Mouse (Mus musculus): ENCODE results near the gene Rnf222. TPM values are rescaled to one million over a fixed set of nuclear protein-coding genes. Genes with fewer than 3 reads are reported as not detected.

Rnf222 gene
- polyA plus RNA-seq, 1 experiment, result 1.1 TPM

- Histone ChIP-seq H3K27me3 (ENCODE audit: control insufficient read depth, insufficient read depth, low read length) (no peaks in the 10 kb centered on the region), H3K27ac (ENCODE audit: control insufficient read depth, insufficient read depth, low read depth, low read length) (0 out of 2 replicates have a peak overlapping the region, but pooled peaks have one; percentile 56), H3K36me3 (ENCODE audit: control insufficient read depth, insufficient read depth, low read length) (no peaks in the 10 kb centered on the region), H3K4me1 (ENCODE audit: control insufficient read depth, insufficient read depth, low read length) (peaks cover 14% of the 10 kb centered on the region), H3K4me3 (ENCODE audit: control insufficient read depth, low read depth, low read length) (peak overlapping the region; percentile 67)
- TF ChIP-seq CTCF (IDR thresholded peaks at IDR 0.05; ENCODE audit: control insufficient read depth, insufficient read depth, insufficient replicate concordance, low read depth, low read length) (no peak), POLR2A (IDR thresholded peaks at IDR 0.05; ENCODE audit: control insufficient read depth, low read depth, low read length) (peak; percentile 54; the same call in 1 of the 2 replicates)
Observed at GRCm38 (mm10) chr11:68939451-68940304, 51.3 kb downstream of the Rnf222 start.

GRCm38 (mm10) chr11:68940516-68940915, 52.2 kb downstream of the Rnf222 start:
- no peaks in the 10 kb centered on the region for H3K27me3 ChIP-seq (ENCODE audit: control insufficient read depth, insufficient read depth, low read length)
- H3K36me3 ChIP-seq (ENCODE audit: control insufficient read depth, insufficient read depth, low read length), result no peaks in the 10 kb centered on the region
- TF ChIP-seq CTCF (IDR thresholded peaks at IDR 0.05; ENCODE audit: control insufficient read depth, insufficient read depth, insufficient replicate concordance, low read depth, low read length) (no peak), POLR2A (IDR thresholded peaks at IDR 0.05; ENCODE audit: control insufficient read depth, low read depth, low read length) (no peak)
- H3K27ac ChIP-seq (ENCODE audit: control insufficient read depth, insufficient read depth, low read depth, low read length), result no peak overlapping the region
- H3K4me3 ChIP-seq (ENCODE audit: control insufficient read depth, low read depth, low read length), result no peak overlapping the region
- H3K4me1 ChIP-seq (ENCODE audit: control insufficient read depth, insufficient read depth, low read length), result peaks cover 14% of the 10 kb centered on the region

GRCm38 (mm10) chr11:68942731-68943130, 54.4 kb downstream of the Rnf222 start:
- Histone ChIP-seq H3K4me1 (ENCODE audit: control insufficient read depth, insufficient read depth, low read length) (peaks cover 18% of the 10 kb centered on the region), H3K4me3 (ENCODE audit: control insufficient read depth, low read depth, low read length) (peak overlapping the region; percentile 84), H3K27me3 (ENCODE audit: control insufficient read depth, insufficient read depth, low read length) (no peaks in the 10 kb centered on the region), H3K36me3 (ENCODE audit: control insufficient read depth, insufficient read depth, low read length) (no peaks in the 10 kb centered on the region), H3K27ac (ENCODE audit: control insufficient read depth, insufficient read depth, low read depth, low read length) (no peak overlapping the region)
- TF ChIP-seq POLR2A (IDR thresholded peaks at IDR 0.05; ENCODE audit: control insufficient read depth, low read depth, low read length) (no peak), CTCF (IDR thresholded peaks at IDR 0.05; ENCODE audit: control insufficient read depth, insufficient read depth, insufficient replicate concordance, low read depth, low read length) (no peak)

GRCm38 (mm10) chr11:68945245-68945644, 56.9 kb downstream of the Rnf222 start:
- Histone ChIP-seq H3K27ac (ENCODE audit: control insufficient read depth, insufficient read depth, low read depth, low read length) (no peak overlapping the region), H3K4me1 (ENCODE audit: control insufficient read depth, insufficient read depth, low read length) (peaks cover 16% of the 10 kb centered on the region), H3K4me3 (ENCODE audit: control insufficient read depth, low read depth, low read length) (no peak overlapping the region), H3K27me3 (ENCODE audit: control insufficient read depth, insufficient read depth, low read length) (no peaks in the 10 kb centered on the region), H3K36me3 (ENCODE audit: control insufficient read depth, insufficient read depth, low read length) (no peaks in the 10 kb centered on the region)
- TF ChIP-seq CTCF (IDR thresholded peaks at IDR 0.05; ENCODE audit: control insufficient read depth, insufficient read depth, insufficient replicate concordance, low read depth, low read length), result no peak
- no peak for TF ChIP-seq POLR2A (IDR thresholded peaks at IDR 0.05; ENCODE audit: control insufficient read depth, low read depth, low read length)

Other genes starting within 250 kb of the Rnf222 start
- gene Myh10, start 197.0 kb upstream of the Rnf222 start, polyA plus RNA-seq (2012; rRNA removed), result 35.7 and 44.2 TPM in 2 replicates
- gene Ndel1, start 16.7 kb upstream of the Rnf222 start, polyA plus RNA-seq (2012; rRNA removed), result 73.8 and 80.3 TPM in 2 replicates
- 938 and 997 TPM in 2 replicates for gene Rpl26, start 13.0 kb downstream of the Rnf222 start, polyA plus RNA-seq (2012; rRNA removed)
- 506 and 512 TPM in 2 replicates for gene Odf4, start 38.5 kb downstream of the Rnf222 start, polyA plus RNA-seq (2012; rRNA removed)
- 3.7 and 3.8 TPM in 2 replicates for gene Arhgef15, start 68.9 kb downstream of the Rnf222 start, polyA plus RNA-seq (2012; rRNA removed)
- 40.8 and 56.4 TPM in 2 replicates for gene Slc25a35, start 79.6 kb downstream of the Rnf222 start, polyA plus RNA-seq (2012; rRNA removed)
- gene Rangrf, start 86.6 kb downstream of the Rnf222 start, polyA plus RNA-seq (2012; rRNA removed), result 1,176 and 1,231 TPM in 2 replicates
- 9.6 and 11.8 TPM in 2 replicates for gene Pfas, start 119.9 kb downstream of the Rnf222 start, polyA plus RNA-seq (2012; rRNA removed)
- 44.5 and 44.9 TPM in 2 replicates for gene Ctc1, start 127.4 kb downstream of the Rnf222 start, polyA plus RNA-seq (2012; rRNA removed)
- 15.2 and 17.9 TPM in 2 replicates for gene Aurkb, start 157.1 kb downstream of the Rnf222 start, polyA plus RNA-seq (2012; rRNA removed)
- gene Borcs6, start 171.2 kb downstream of the Rnf222 start, polyA plus RNA-seq (2012; rRNA removed), result 13.4 and 15.8 TPM in 2 replicates
- 135 and 142 TPM in 2 replicates for gene Tmem107, start 182.3 kb downstream of the Rnf222 start, polyA plus RNA-seq (2012; rRNA removed)
- 36.3 and 43.1 TPM in 2 replicates for gene Vamp2, start 199.9 kb downstream of the Rnf222 start, polyA plus RNA-seq (2012; rRNA removed)
- 103 and 106 TPM in 2 replicates for gene Per1, start 206.7 kb downstream of the Rnf222 start, polyA plus RNA-seq (2012; rRNA removed)
- gene Hes7, start 231.9 kb downstream of the Rnf222 start, polyA plus RNA-seq (2012; rRNA removed), result 0.17 TPM in 2 replicates
- gene 9130213A22Rik, start 234.0 kb downstream of the Rnf222 start, polyA plus RNA-seq (2012; rRNA removed), result 0.24 and 0.28 TPM in 2 replicates
- gene Aloxe3, start 237.3 kb downstream of the Rnf222 start, polyA plus RNA-seq (2012; rRNA removed), result 6.1 and 7.0 TPM in 2 replicates